Mouse (Mus musculus): ENCODE measurements around the gene Prdm2. TPM values are rescaled to one million over a fixed set of nuclear protein-coding genes. Genes with fewer than 3 reads are reported as not detected.

The Prdm2 gene
- polyA plus RNA-seq, 1 experiment from 2014 or later, result 5.2 TPM

DNA sequence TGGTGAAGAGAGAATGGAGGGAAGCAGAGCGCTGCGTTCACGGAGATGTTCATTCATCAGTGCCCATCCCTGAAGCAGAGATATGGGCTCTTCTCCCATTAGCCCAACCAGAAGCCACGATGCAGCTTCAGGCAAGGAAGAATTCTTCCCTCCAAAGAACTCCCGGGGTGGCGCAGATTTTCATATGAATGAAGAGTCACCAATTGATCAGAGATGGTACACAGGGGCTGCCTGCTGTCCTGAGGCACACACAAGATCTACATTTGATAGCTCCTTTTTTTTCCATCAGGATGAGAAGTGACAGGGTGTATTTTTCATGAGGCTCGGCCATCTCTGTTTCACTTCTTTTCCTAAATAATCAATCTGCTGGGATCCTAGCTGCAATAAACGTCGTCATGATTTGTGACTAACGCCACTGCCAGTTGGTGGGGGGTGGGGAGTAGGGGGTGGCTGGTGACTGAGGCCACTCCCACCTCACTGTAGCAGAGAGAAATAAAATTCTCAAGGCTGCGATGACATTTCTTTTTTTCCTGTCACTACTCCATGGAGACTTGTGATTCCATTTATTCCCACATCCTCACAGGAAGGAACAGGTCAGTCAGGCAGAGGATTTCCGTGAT is 120.6 kb downstream of the Prdm2 start:
- Histone ChIP-seq H3K4me3 (no peak overlapping the region), H3K4me1 (no peaks in the 10 kb centered on the region), H3K27ac (no peak overlapping the region), H3K36me3 (no peaks in the 10 kb centered on the region), H3K27me3 (replicated peaks) (no peaks in the 10 kb centered on the region), H3K4me2 (no peak overlapping the region), H3K9ac (no peak overlapping the region), H3K9me3 (replicated peaks) (no peaks in the 10 kb centered on the region)
- ATAC-seq, result no peak
- 51% methylated on average over 12 of the region's 12 CpGs for WGBS (ENCODE audit: insufficient replicate concordance)

DNA sequence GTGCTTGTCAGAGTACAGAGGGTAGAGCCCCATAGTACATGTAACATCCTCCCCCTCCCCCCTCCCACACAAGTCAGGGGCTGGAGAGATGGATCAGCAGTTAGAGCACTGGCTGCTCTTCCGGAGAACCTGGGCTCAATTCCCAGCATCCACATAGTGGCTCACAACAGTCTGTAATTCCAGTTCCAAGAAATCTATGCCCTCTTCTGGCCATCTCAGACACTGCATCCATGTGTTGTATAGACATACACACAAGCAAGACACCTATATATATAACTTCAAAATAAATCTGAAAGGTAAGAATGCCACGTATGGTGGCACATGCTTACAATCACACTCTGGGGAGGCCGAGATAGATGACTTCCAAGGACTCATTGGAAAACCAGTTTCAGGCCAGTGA is 122.2 kb downstream of the Prdm2 start:
- no peaks in the 10 kb centered on the region for H3K9me3 ChIP-seq (replicated peaks)
- no peak overlapping the region for H3K4me2 ChIP-seq
- H3K4me3 ChIP-seq, result no peak overlapping the region
- no peaks in the 10 kb centered on the region for H3K27me3 ChIP-seq (replicated peaks)
- no peak overlapping the region for H3K9ac ChIP-seq
- no peak for ATAC-seq
- no peaks in the 10 kb centered on the region for H3K36me3 ChIP-seq
- H3K27ac ChIP-seq, result no peak overlapping the region
- no peaks in the 10 kb centered on the region for H3K4me1 ChIP-seq
- 80% methylated on average over 3 of the region's 3 CpGs for WGBS (ENCODE audit: insufficient replicate concordance)

DNA sequence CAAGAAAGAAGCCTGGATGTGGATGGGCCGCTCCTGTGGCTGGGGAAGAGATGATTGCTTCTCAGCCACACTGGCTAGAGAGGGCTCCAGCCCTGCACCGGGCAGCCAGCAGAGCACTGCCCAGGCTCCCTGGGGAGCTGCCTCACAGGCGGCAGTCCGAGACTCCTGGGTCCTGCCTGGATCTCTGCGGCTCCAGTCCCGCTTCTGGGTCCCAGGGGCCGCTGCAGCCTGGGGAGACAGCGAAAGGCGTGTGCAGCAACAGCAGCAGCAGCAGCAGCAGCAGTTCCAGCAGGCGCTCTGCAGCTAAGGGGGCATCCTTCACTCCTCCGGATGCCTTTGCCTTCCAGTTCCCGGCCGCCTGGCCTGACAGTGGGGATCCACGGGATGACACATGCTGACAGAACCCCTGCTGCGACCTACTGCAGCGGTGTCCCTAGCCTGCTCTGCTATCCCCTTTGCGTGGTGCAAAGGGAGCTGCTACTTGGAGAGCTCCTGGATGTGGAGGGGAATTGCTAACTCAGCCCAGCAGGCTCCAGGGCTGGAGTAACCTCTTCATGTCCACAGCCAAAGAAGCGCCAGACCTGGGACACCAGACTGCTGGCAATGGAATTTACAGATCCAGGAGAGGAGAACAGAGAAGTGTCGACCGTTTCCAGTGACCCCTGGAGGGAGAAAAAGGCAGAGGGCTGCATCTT is 138.6 kb downstream of the Prdm2 start:
- H3K27ac ChIP-seq, result no peak overlapping the region
- WGBS (ENCODE audit: insufficient replicate concordance), result 6% methylated on average over 20 of the region's 20 CpGs
- no peak overlapping the region for H3K9ac ChIP-seq

DNA sequence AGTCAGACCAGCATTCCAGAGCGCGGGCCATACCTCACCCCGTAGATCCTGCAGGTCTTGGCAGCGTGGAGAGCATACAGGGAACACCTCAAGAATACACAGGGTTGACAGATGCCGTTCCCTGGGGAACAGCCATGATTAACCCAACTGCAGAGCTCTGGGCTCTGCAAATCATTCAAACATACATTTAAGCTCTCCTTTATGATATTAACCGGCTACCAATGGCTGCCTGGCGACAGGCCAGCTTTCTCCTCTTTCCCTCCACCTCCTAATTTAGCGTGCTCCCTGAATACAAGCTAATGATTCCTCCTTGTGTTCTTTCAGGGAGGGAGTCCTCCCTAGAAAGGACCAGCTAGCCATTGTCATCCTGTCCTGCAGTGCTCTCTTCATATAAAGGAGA is 141.0 kb downstream of the Prdm2 start:
- no peak for ATAC-seq
- 66% methylated on average over 8 of the region's 8 CpGs for WGBS (ENCODE audit: insufficient replicate concordance)
- H3K27ac ChIP-seq, result no peak overlapping the region

More for the DNA sequence above, 138.6 kb downstream of the Prdm2 start:
- H3K4me1 ChIP-seq, result no peaks in the 10 kb centered on the region
- H3K36me3 ChIP-seq, result no peaks in the 10 kb centered on the region
- H3K27me3 ChIP-seq (replicated peaks), result peaks cover 11% of the 10 kb centered on the region
- no peaks in the 10 kb centered on the region for H3K9me3 ChIP-seq (replicated peaks)
- H3K4me2 ChIP-seq, result peak overlapping the region; percentile 30
- no peak for ATAC-seq
- H3K4me3 ChIP-seq, result no peak overlapping the region

DNA sequence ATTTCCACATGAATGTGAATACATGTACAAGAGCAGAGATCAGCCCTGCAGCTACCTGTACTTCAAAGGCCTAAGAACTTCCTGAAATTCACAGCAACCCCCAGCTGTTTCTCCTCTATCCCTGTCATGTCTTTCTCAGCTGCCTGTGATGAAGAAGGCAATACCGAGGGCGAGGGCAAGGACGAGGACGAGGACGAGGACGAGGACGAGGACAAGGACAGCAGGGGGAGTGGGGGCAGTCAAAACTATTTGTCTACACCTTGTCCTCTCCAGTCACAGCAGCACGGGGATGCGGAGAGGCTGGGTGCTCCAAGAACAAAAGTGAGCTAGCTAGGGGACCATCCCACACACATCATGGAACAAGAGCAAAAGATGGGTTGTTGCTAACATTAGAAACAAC is 145.8 kb downstream of the Prdm2 start:
- no peak for ATAC-seq
- no peaks in the 10 kb centered on the region for H3K9me3 ChIP-seq (replicated peaks)
- no peaks in the 10 kb centered on the region for H3K36me3 ChIP-seq
- no peak overlapping the region for H3K4me2 ChIP-seq
- H3K4me3 ChIP-seq, result no peak overlapping the region
- H3K27ac ChIP-seq, result no peak overlapping the region
- WGBS (ENCODE audit: insufficient replicate concordance), result 72% methylated on average over 9 of the region's 9 CpGs
- H3K9ac ChIP-seq, result no peak overlapping the region
- no peaks in the 10 kb centered on the region for H3K4me1 ChIP-seq
- H3K27me3 ChIP-seq (replicated peaks), result no peaks in the 10 kb centered on the region

More for the DNA sequence above, 141.0 kb downstream of the Prdm2 start:
- Histone ChIP-seq H3K27me3 (replicated peaks) (peaks cover 11% of the 10 kb centered on the region), H3K4me3 (no peak overlapping the region), H3K36me3 (no peaks in the 10 kb centered on the region), H3K9ac (no peak overlapping the region), H3K4me2 (no peak overlapping the region), H3K4me1 (no peaks in the 10 kb centered on the region), H3K9me3 (replicated peaks) (no peaks in the 10 kb centered on the region)

DNA sequence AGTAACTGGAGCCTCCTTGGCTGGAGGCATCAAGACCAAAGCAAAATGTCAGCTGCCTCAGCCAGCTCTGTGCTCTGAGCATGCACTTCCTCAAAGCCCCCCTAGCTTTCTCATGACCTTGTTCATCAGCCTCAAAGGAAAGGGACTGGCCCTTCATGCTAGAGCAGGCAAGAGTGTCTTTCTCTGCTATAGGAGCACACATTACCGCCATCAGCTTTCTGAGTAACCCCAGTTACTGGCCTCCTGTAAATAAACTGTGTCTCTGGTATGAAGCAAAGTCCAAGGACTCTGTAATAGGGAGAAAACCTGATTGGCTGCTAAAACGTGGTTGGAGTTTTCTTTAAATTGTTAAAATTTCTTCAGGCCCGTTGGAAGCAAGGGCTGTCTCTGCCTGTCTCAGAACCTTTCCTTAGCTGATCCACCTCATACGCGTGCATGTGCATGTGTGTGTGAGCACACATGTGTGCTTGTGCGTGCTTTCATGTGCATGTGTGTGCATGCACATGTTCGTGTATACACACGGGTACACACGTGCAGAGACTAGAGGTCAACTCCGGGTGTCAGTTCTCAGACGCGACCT is 153.9 kb downstream of the Prdm2 start:
- WGBS (ENCODE audit: insufficient replicate concordance), result 71% methylated on average over 12 of the region's 12 CpGs
- no peaks in the 10 kb centered on the region for H3K27me3 ChIP-seq (replicated peaks)
- H3K9ac ChIP-seq, result no peak overlapping the region
- H3K27ac ChIP-seq, result no peak overlapping the region
- H3K4me3 ChIP-seq, result no peak overlapping the region
- H3K9me3 ChIP-seq (replicated peaks), result no peaks in the 10 kb centered on the region
- no peaks in the 10 kb centered on the region for H3K36me3 ChIP-seq
- no peak overlapping the region for H3K4me2 ChIP-seq
- no peak for ATAC-seq
- H3K4me1 ChIP-seq, result no peaks in the 10 kb centered on the region

Small RNA genes lying within 50 kb of the gene (microRNA-seq; reads per million reads assigned to microRNA genes)
- gene Mir7021, result 3.9 reads per million, percentile 5 among the genes with 10 or more reads in this experiment

Other genes with a start within 250 kb of the Prdm2 start
- 1.7 and 2.5 TPM in 2 replicates for gene Pdpn, start 86.6 kb upstream of the Prdm2 start, polyA plus RNA-seq (2016; fragmentation: Nextera tagmentation; extraction: Ambion mirVana)
- gene Lrrc38, start 136.8 kb upstream of the Prdm2 start, polyA plus RNA-seq (2016; fragmentation: Nextera tagmentation; extraction: Ambion mirVana), result not detected in 2 replicates
- gene Pramel1, start 181.4 kb upstream of the Prdm2 start, polyA plus RNA-seq (2016; fragmentation: Nextera tagmentation; extraction: Ambion mirVana), result not detected in 2 replicates
- gene Pramef8, start 199.4 kb upstream of the Prdm2 start, polyA plus RNA-seq (2016; fragmentation: Nextera tagmentation; extraction: Ambion mirVana), result 5.3 and 6.0 TPM in 2 replicates
- gene Oog4, start 237.3 kb upstream of the Prdm2 start, polyA plus RNA-seq (2016; fragmentation: Nextera tagmentation; extraction: Ambion mirVana), result not detected in 2 replicates